Mouse (Mus musculus): ENCODE measurements around the gene Dnal1. TPM values are rescaled to one million over a fixed set of nuclear protein-coding genes. Genes with fewer than 3 reads are reported as not detected.

Gene Dnal1
- total RNA-seq, 2 experiments from 2014 or later = 0.33 TPM; not detected in 1

DNA sequence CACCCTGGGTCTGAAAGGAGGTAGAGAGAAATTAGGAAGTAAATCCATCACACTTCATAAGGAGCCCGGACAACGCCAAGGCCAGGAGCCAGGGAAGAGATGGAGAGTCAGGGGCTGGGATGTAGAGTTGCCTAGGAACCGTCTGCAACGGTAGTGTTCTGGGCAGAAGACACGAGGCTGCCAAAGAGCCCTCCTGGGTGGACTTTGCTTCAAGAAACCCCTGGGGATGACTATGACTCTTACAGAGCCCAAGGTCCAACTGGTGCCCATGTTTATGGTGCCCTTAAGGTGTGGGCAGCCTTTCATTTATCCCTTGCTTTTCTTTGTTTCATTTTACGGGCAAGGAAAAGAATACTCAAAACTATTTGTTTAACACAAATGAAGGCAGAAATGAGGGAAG is 67.8 kb downstream of the Dnal1 start:
- ATAC-seq (ENCODE audit: poor library complexity, severe bottlenecking) = no peak

GRCm38 (mm10) chr12:84184979-84185378 is 70.8 kb downstream of the Dnal1 start:
- no peak for ATAC-seq (ENCODE audit: poor library complexity, severe bottlenecking)

DNA sequence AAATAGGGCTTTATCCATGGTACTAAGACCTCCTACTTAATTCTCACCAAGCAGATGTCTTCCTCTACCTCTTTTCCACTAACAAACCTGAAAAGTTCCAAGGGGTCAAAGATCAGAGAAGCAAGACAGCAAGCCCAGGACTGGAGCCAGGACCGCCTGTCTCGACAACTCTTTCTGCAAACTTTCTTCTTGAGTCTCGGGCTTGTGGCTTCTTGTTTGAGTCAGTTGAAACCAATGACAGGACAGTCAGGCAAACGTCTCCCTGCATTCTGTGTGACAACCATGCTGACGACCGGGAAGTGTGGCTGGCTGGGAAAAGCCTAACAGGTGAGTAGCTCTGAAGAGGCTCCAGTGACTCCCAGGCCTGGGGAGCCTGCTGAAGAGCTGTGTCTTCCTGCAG is 71.4 kb downstream of the Dnal1 start:
- no peak for ATAC-seq (ENCODE audit: poor library complexity, severe bottlenecking)

- ATAC-seq (ENCODE audit: poor library complexity, severe bottlenecking) = no peak
Measured at GRCm38 (mm10) chr12:84186536-84186935, 72.4 kb downstream of the Dnal1 start.

- ATAC-seq (ENCODE audit: poor library complexity, severe bottlenecking) = no peak
Measured at GRCm38 (mm10) chr12:84186950-84187349, 72.8 kb downstream of the Dnal1 start.

GRCm38 (mm10) chr12:84187752-84188601 is 73.8 kb downstream of the Dnal1 start:
- peak; percentile 68 for ATAC-seq (ENCODE audit: poor library complexity, severe bottlenecking)

DNA sequence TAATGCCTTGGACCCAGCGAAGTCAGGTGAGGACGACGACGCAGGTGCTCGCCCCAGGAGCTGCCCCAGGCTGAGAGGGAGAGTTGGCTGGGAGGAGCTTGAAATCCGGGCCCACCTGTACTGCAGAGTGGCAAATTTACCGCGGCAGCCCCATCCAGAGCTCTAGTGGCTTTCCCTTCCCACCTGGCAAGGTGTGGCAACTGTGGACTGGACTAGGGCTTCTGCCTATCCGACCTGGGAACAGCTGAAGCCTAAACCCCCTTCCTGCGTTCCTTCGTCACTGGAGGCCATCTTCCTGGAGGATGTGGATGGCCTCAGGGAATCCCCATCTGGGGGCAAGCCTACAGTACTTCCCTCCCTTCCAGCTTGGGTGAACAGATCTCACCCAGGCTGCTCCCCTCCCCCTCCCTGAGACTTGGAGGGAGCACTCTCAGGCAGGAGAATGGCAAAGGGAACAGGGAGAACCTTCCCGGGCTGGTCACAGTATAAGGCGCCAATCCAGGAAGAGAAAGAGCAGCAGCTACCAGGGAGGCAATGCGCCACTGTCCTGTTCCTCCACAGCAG is 74.8 kb downstream of the Dnal1 start:
- no peak for ATAC-seq (ENCODE audit: poor library complexity, severe bottlenecking)

DNA sequence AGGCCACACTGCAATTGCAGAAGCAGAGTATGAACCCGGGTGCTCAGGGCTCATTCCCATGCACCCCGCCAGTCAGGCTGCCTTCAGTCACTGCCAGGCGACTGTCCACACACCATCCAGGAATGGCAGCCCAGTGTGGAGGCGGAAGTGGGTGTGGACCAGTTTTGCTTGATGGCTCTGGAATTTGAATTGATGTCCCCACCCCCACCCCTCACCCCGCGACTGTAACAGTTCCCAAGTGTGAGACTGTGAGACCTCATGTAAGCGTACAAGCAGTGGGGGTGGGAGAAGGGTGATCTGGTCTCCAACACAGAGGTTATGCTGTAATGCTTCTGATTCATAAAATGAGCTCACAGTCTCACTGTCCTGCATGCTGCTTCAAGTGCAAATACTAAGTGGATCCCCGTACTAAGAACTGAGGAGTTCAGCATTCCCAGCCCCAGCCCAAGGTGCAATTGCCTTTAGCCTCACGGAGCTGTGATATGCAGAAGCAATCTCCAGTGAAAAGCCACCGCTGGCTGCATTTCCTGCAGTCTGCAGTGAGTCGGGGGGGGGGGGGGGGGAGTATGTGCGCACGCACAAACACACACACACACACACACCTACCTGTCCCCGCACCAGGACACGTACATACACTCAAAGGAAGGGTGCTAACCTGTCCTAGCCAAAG is 76.1 kb downstream of the Dnal1 start:
- no peak for ATAC-seq (ENCODE audit: poor library complexity, severe bottlenecking)

GRCm38 (mm10) chr12:84191190-84191589 is 77.0 kb downstream of the Dnal1 start:
- ATAC-seq (ENCODE audit: poor library complexity, severe bottlenecking) = no peak

GRCm38 (mm10) chr12:84191770-84192169 is 77.6 kb downstream of the Dnal1 start:
- no peak for ATAC-seq (ENCODE audit: poor library complexity, severe bottlenecking)

GRCm38 (mm10) chr12:84192280-84192679 is 78.1 kb downstream of the Dnal1 start:
- ATAC-seq (ENCODE audit: poor library complexity, severe bottlenecking) = peak; percentile 26

- peak; percentile 28 for ATAC-seq (ENCODE audit: poor library complexity, severe bottlenecking)
Measured at GRCm38 (mm10) chr12:84192741-84193641, 78.8 kb downstream of the Dnal1 start.

GRCm38 (mm10) chr12:84193642-84194399 is 79.7 kb downstream of the Dnal1 start:
- ATAC-seq (ENCODE audit: poor library complexity, severe bottlenecking) = peak; percentile 92

GRCm38 (mm10) chr12:84194400-84195109 is 80.4 kb downstream of the Dnal1 start:
- no peak for ATAC-seq (ENCODE audit: poor library complexity, severe bottlenecking)

GRCm38 (mm10) chr12:84195195-84195594 is 81.0 kb downstream of the Dnal1 start:
- ATAC-seq (ENCODE audit: poor library complexity, severe bottlenecking) = no peak

All from megakaryocyte, adult 5-6 weeks (primary cell).